19 mouse cellular contexts compared by ENCODE assay signal in genomic region chr8:105387151-105387550, GRCm38 (mm10). TPM values are rescaled to one million over a fixed set of nuclear protein-coding genes. Genes with fewer than 3 reads are reported as not detected.
DNase-seq lines count a peak whose midpoint lies in the region; ATAC-seq and TF ChIP-seq lines count a peak whose summit lies in the region.
"Had no signal": no experiment of that assay in that cellular context is flagged by ENCODE, and none has a peak within 500 bp of the region (broad histone marks: within the 10 kb centered on the region; RNA-seq: fewer than 3 reads in every experiment).

No protein-coding gene starts in this region.

- H3K4me3 ChIP-seq in heart, embryonic 13.5 days = no peak overlapping the region
- H3K4me3 ChIP-seq in C2C12 (ENCODE audit: insufficient read depth, poor library complexity, severe bottlenecking) = no peak overlapping the region
- no peak overlapping the region for H3K4me3 ChIP-seq in kidney, adult 2 months (ENCODE audit: insufficient read depth, low read depth, low read length)
- H3K4me3 ChIP-seq in lung, embryonic 15.5 days = no peak overlapping the region
- H3K4me3 ChIP-seq: embryonic facial prominence, embryonic 12.5 days; neural tube, embryonic 13.5 days had no signal

- no peak for DNase-seq in heart, adult 11 months
- peak; percentile 76 for DNase-seq in kidney, adult 2 months
- DNase-seq in layer of hippocampus, postnatal 10 days (ENCODE audit: low spot score in 2 of 2) = no peak
- no peak for DNase-seq in ovary, postnatal 14 days (ENCODE audit: low spot score)
- no peak for DNase-seq in left cerebral cortex, adult 8-10 months (ENCODE audit: low spot score in 2 of 2)
- DNase-seq: cerebellum, adult 9-10 months; left cerebral cortex, postnatal 4 days; midbrain, embryonic 14.5 days; thymus, postnatal 36 days had no signal

- no peak for TF ChIP-seq CTCF in C2C12 (IDR thresholded peaks at IDR 0.05; ENCODE audit: control insufficient read depth, insufficient read depth, insufficient read length)
- no peak for TF ChIP-seq CTCF in kidney, adult 2 months (conservative IDR thresholded peaks at IDR 0.05; ENCODE audit: insufficient read depth, insufficient read length, low read depth, low read length)

- WGBS in heart, embryonic 13.5 days = 10% methylated on average over 1 of the region's 1 CpGs
- WGBS in kidney, adult 2 months = 37% methylated on average over 1 of the region's 1 CpGs
- 39% methylated on average over 1 of the region's 1 CpGs for WGBS in lung, embryonic 15.5 days

- H3K36me3 ChIP-seq in heart, embryonic 13.5 days = no peaks in the 10 kb centered on the region
- H3K36me3 ChIP-seq in C2C12 (ENCODE audit: control insufficient read depth, insufficient read depth) = peaks cover 4% of the 10 kb centered on the region
- H3K36me3 ChIP-seq in kidney, adult 2 months (ENCODE audit: control insufficient read depth, insufficient read depth, low read length) = no peaks in the 10 kb centered on the region
- no peaks in the 10 kb centered on the region for H3K36me3 ChIP-seq in lung, embryonic 15.5 days
- H3K36me3 ChIP-seq: embryonic facial prominence, embryonic 12.5 days; neural tube, embryonic 13.5 days had no signal

- peaks cover 30% of the 10 kb centered on the region for H3K4me1 ChIP-seq in heart, embryonic 13.5 days
- no peaks in the 10 kb centered on the region for H3K4me1 ChIP-seq in kidney, adult 2 months (ENCODE audit: control insufficient read depth, insufficient read depth, low read length)
- peaks cover 10% of the 10 kb centered on the region for H3K4me1 ChIP-seq in lung, embryonic 15.5 days
- H3K4me1 ChIP-seq: neural tube, embryonic 13.5 days had no signal

- TF ChIP-seq POLR2A in kidney, adult 2 months (IDR thresholded peaks at IDR 0.05; ENCODE audit: low read depth, low read length) = no peak

- no peaks in the 10 kb centered on the region for H3K79me3 ChIP-seq in C2C12 (ENCODE audit: low read depth)

- no peaks in the 10 kb centered on the region for H3K9me3 ChIP-seq in heart, embryonic 13.5 days
- H3K9me3 ChIP-seq in lung, embryonic 15.5 days = no peaks in the 10 kb centered on the region
- H3K9me3 ChIP-seq: embryonic facial prominence, embryonic 12.5 days; neural tube, embryonic 13.5 days had no signal

- H3ac ChIP-seq in C2C12 (ENCODE audit: control insufficient read depth, insufficient read length, low read depth) = no peak overlapping the region

- no peak overlapping the region for H3K27ac ChIP-seq in heart, embryonic 13.5 days (replicated peaks)
- H3K27ac ChIP-seq in kidney, adult 2 months (ENCODE audit: insufficient read depth, low read depth, low read length) = no peak overlapping the region
- no peak overlapping the region for H3K27ac ChIP-seq in lung, embryonic 15.5 days
- H3K27ac ChIP-seq: embryonic facial prominence, embryonic 12.5 days; hindbrain, postnatal 0 days; neural tube, embryonic 13.5 days had no signal

- H3K4me2 ChIP-seq in heart, embryonic 13.5 days = no peak overlapping the region
- H3K4me2 ChIP-seq in lung, embryonic 15.5 days = no peak overlapping the region
- H3K4me2 ChIP-seq: embryonic facial prominence, embryonic 12.5 days; neural tube, embryonic 13.5 days had no signal

- no peak overlapping the region for H3K9ac ChIP-seq in heart, embryonic 13.5 days
- H3K9ac ChIP-seq in lung, embryonic 15.5 days = no peak overlapping the region
- H3K9ac ChIP-seq: embryonic facial prominence, embryonic 12.5 days; neural tube, embryonic 13.5 days had no signal

- ATAC-seq in heart, embryonic 13.5 days (ENCODE audit: extremely low read depth, insufficient number of reproducible peaks, low FRiP score, low TSS enrichment) = peak; percentile 52; the same call in 1 of the 2 replicates
- 0 out of 2 replicates have a peak, but pooled peaks have one; percentile 37 for ATAC-seq in lung, embryonic 15.5 days (ENCODE audit: borderline replicate concordance, extremely low read depth, low FRiP score, low TSS enrichment)
- ATAC-seq: forebrain, embryonic 14.5 days; hindbrain, postnatal 0 days had no signal

- no peaks in the 10 kb centered on the region for H3K79me2 ChIP-seq in C2C12 (ENCODE audit: control insufficient read depth, insufficient read depth)

- H3K27me3 ChIP-seq in heart, embryonic 13.5 days (replicated peaks) = peaks cover 34% of the 10 kb centered on the region
- H3K27me3 ChIP-seq in C2C12 (ENCODE audit: control insufficient read depth, insufficient read depth, insufficient read length) = no peaks in the 10 kb centered on the region
- H3K27me3 ChIP-seq in kidney, adult 2 months (replicated peaks; ENCODE audit: control insufficient read depth, insufficient read depth, low read length) = no peaks in the 10 kb centered on the region
- no peaks in the 10 kb centered on the region for H3K27me3 ChIP-seq in lung, embryonic 15.5 days
- H3K27me3 ChIP-seq: CH12.LX; embryonic facial prominence, embryonic 12.5 days; neural tube, embryonic 13.5 days had no signal

TF ChIP-seq in C2C12, 6 proteins besides CTCF, POLR2A, EP300 and RAD21:
- peak; percentile 46 for TF ChIP-seq MAX (IDR thresholded peaks at IDR 0.05)
- TF ChIP-seq USF1 (IDR thresholded peaks at IDR 0.05; ENCODE audit: low read depth) = peak; percentile 1
- no peak for TF ChIP-seq CEBPB (IDR thresholded peaks at IDR 0.05; ENCODE audit: low read depth)
- no peak for TF ChIP-seq MYOG (IDR thresholded peaks at IDR 0.05; ENCODE audit: control insufficient read depth, extremely low read depth, insufficient read length)

RNA-seq across cellular contexts. Expression of gene Plekhg4, which starts 14.1 kb away (rescaled TPM):
- 0.23 and 0.42 TPM in 2 replicates for polyA plus RNA-seq in heart, embryonic 13.5 days (2015; fragmentation: Nextera tagmentation; extraction: Ambion mirVana)
- 2.0 TPM for polyA plus RNA-seq in C2C12 (2012; fragmentation: generic; extraction: Trizol)
- 0.14 and 0.18 TPM in 2 replicates for polyA plus RNA-seq in kidney, adult 2 months (2012; rRNA removed)
- 1.1 and 1.5 TPM in 2 replicates for polyA plus RNA-seq in lung, embryonic 15.5 days (2015; fragmentation: Nextera tagmentation; extraction: Ambion mirVana)
- 1 to 10 TPM; 1.8 to 1.9 TPM for total RNA-seq in layer of hippocampus, postnatal 10 days (2021)
- total RNA-seq in left cerebral cortex, adult 8-10 months (2022) = 1 to 10 TPM; 1.3 to 2.5 (median 1.6) TPM
- polyA plus RNA-seq: liver, embryonic 16.5 days had no signal

RNA-seq across cellular contexts. Expression of gene Kctd19, which starts 26.2 kb away (rescaled TPM):
- polyA plus RNA-seq in heart, embryonic 13.5 days (2015; fragmentation: Nextera tagmentation; extraction: Ambion mirVana) = not detected in 2 replicates
- polyA plus RNA-seq in C2C12 (2012; fragmentation: generic; extraction: Trizol) = 0.01 TPM
- 0.08 and 0.17 TPM in 2 replicates for polyA plus RNA-seq in kidney, adult 2 months (2012; rRNA removed)
- polyA plus RNA-seq in lung, embryonic 15.5 days (2015; fragmentation: Nextera tagmentation; extraction: Ambion mirVana) = not detected in 2 replicates
- not detected for total RNA-seq in layer of hippocampus, postnatal 10 days (2021)
- total RNA-seq in left cerebral cortex, adult 8-10 months (2022) = not detected
- total RNA-seq: layer of hippocampus, adult 8-10 months; left cerebral cortex, postnatal 4 days had no signal
- polyA plus RNA-seq: embryonic facial prominence, embryonic 12.5 days; liver, embryonic 16.5 days; midbrain, embryonic 14.5 days; neural tube, embryonic 13.5 days had no signal

RNA-seq across cellular contexts. Expression of gene Lrrc36, which starts 26.2 kb away (rescaled TPM):
- polyA plus RNA-seq in heart, embryonic 13.5 days (2015; fragmentation: Nextera tagmentation; extraction: Ambion mirVana) = 0.08 and 0.28 TPM in 2 replicates
- polyA plus RNA-seq in C2C12 (2012; fragmentation: generic; extraction: Trizol) = not detected
- 0.33 and 0.45 TPM in 2 replicates for polyA plus RNA-seq in kidney, adult 2 months (2012; rRNA removed)
- 0.43 and 0.67 TPM in 2 replicates for polyA plus RNA-seq in lung, embryonic 15.5 days (2015; fragmentation: Nextera tagmentation; extraction: Ambion mirVana)
- 1 to 10 TPM in 1 of 2 experiments, under 1 TPM in 1; 0.98 to 1.4 TPM for total RNA-seq in layer of hippocampus, postnatal 10 days (2021)
- total RNA-seq in left cerebral cortex, adult 8-10 months (2022) = under 1 TPM; 0.40 to 0.82 (median 0.62) TPM

RNA-seq across cellular contexts. Expression of gene Slc9a5, which starts 38.5 kb away (rescaled TPM):
- 1.3 and 1.4 TPM in 2 replicates for polyA plus RNA-seq in heart, embryonic 13.5 days (2015; fragmentation: Nextera tagmentation; extraction: Ambion mirVana)
- 6.6 TPM for polyA plus RNA-seq in C2C12 (2012; fragmentation: generic; extraction: Trizol)
- polyA plus RNA-seq in kidney, adult 2 months (2012; rRNA removed) = 1.9 and 2.5 TPM in 2 replicates
- 6.4 and 7.2 TPM in 2 replicates for polyA plus RNA-seq in lung, embryonic 15.5 days (2015; fragmentation: Nextera tagmentation; extraction: Ambion mirVana)
- total RNA-seq in layer of hippocampus, postnatal 10 days (2021) = 10 to 100 TPM; 11.6 to 13.6 TPM
- 10 to 100 TPM; 28.9 to 30.7 (median 29.7) TPM for total RNA-seq in left cerebral cortex, adult 8-10 months (2022)

RNA-seq across cellular contexts. Expression of gene Fhod1, which starts 39.4 kb away (rescaled TPM):
- 1.9 and 2.0 TPM in 2 replicates for polyA plus RNA-seq in heart, embryonic 13.5 days (2015; fragmentation: Nextera tagmentation; extraction: Ambion mirVana)
- polyA plus RNA-seq in C2C12 (2012; fragmentation: generic; extraction: Trizol) = 30.7 TPM
- polyA plus RNA-seq in kidney, adult 2 months (2012; rRNA removed) = 18.2 and 20.0 TPM in 2 replicates
- polyA plus RNA-seq in lung, embryonic 15.5 days (2015; fragmentation: Nextera tagmentation; extraction: Ambion mirVana) = 10.6 and 11.9 TPM in 2 replicates
- 1 to 10 TPM; 3.3 to 3.6 TPM for total RNA-seq in layer of hippocampus, postnatal 10 days (2021)
- 1 to 10 TPM; 2.5 to 5.2 (median 4.0) TPM for total RNA-seq in left cerebral cortex, adult 8-10 months (2022)
